Mouse (Mus musculus): ENCODE data around the gene Gm10282.
A peak's percentile ranks its signal among the peaks of the same experiment; 100 is the strongest.

The Gm10282 gene

DNA sequence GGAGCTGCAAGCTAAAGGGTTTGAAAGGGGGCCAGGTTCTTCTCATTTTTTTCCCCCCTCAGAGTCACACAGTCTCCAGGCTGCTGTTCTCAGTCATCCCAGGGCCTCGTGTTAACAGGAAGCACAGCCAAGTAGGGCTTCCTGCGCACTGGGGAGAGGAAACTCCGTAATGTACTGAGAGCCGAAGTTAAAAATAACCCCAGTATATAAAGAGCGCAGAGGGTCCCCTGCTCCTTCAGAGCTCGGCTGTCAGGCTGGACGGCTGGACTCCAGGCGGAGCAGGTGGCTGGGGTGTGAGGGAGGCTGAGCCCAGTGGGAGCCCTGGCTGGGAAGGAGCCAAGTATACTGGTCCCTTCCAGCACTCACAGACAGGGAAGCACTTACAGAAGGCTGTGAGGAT is 9.4 kb downstream of the Gm10282 start:
- DNase-seq = peak; percentile 67

DNA sequence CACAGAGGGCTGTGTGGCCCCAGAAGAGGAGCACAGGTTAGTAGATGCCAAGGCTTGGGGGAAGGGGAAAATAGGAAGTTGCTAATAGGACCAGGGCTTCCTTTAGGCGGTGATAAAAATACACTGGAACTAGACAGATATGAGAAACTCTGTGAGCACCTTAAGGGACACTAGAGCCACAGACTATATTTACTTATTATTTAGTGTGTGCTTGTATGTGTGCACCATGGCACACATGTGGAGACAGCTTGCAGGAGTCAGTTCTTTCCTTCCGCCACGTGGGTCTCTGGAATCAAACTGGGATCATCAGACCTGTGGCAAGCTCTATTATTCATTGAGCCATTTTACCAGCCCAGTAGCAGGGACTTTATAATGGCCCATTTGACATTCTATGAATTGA is 9.9 kb downstream of the Gm10282 start:
- DNase-seq = no peak

DNA sequence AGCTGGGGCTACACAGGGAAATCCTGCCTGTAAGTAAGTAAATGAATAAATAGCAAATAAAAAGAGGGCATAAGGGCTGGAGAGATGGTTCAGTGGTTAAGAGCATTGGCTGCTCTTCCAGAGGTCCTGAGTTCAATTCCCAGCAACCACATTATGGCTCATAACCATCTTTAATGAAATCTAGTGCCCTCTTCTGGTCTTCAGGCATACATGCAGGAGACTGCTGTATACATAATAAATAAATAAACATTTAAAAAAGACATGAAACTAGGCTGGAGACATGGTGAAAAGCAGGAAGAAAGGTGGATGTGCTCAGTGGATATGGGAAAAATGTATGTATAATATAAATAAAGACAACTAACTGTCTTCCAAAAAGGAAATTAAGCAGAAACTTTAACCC is 11.8 kb downstream of the Gm10282 start:
- no peak for DNase-seq

DNA sequence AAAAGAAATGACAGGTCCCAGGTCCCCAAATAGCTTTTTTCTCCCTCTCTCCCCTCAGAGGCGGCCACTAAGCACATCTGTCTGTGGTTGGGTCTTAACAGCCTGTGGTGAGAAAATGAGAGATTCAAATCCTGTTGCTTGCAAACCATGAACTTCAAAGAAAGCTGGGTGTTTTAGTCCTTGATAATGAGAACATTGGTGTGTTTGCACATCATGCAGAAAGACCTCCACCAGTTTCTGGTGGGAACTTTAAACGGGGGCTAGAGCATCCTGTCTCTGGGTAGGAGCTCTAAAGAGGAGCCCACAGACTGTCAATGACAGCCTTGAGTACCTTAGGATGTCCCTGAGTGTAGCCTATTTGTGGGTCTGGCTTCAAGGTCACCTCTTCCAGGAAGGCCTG is 14.0 kb downstream of the Gm10282 start:
- no peak for DNase-seq

DNA sequence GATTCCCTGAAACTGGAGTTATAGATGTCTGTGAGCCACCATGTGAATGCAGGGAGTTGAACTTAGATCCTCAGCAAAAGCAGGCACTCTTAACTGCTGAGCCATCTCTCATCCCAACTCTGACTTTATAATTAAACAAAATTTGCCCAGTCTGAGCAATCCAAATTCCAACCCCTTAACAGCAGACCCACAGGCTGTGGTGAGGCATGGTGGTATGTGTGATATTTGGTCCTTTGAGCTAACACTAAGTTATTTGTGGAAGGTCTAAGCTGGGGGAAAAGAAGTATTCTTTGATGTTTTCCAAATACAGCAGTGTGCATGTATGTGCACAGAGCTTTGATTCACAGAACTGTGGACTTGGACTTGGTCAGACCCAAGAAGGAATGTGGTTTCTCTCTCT is 16.0 kb downstream of the Gm10282 start:
- no peak for DNase-seq

DNA sequence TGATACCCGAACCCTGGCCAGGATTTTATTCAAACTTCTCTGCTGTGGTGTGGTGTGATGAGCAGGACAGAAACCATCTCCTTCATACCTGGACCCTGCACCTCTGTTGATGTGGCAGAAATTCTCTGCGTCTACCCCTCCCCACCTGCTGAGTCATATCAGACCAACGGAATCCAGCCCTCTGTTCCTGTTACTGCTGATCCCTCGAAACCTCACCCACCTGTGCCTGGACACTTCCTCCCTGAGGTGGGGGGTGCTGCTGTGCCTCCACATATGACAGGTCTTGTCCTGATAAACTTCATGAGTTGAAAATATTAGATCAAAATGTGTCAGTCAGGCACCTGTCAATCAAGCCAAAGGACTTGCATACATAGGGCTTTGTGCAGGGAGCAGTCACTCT is 19.8 kb downstream of the Gm10282 start:
- DNase-seq = no peak

DNA sequence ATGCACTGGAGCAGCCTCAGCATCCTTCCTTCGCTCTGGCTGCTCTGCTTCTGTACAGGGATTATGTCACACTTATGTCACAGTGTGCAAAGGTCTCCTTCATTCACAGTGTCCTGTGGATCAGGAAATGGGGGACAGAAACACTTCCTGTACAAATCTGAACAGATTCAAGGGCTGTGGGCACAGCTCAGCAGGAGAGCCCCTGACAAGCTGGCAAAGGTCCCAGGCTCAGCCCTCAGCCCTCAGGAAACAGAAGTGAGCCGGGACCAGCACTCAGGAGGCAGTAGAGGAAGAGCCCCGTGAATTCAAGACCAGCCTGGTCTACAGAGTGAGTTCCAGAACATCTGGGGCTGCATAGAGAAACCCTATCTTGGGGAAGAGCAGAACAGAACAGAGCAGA is 23.4 kb downstream of the Gm10282 start:
- DNase-seq = no peak

DNA sequence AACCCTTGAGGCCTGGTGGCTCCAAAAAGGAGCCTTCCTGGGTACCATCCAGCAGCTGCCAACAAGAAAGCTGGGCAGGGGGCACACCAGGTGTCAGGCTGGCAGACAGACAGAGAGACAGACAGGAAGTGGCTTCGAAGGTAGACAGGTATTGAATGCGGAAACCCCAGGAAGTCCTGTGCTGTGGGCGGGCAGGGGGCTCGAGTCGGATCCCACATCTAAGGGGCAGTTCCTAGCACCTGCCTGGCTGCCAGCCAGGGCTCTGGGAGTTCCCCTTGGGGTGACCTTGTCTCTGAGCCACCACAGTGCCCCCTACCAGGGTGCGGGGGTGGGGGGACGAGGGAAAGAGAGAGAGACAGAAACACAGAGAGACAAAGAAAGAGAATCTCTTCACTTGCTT is 25.9 kb downstream of the Gm10282 start:
- DNase-seq = peak; percentile 92

DNA sequence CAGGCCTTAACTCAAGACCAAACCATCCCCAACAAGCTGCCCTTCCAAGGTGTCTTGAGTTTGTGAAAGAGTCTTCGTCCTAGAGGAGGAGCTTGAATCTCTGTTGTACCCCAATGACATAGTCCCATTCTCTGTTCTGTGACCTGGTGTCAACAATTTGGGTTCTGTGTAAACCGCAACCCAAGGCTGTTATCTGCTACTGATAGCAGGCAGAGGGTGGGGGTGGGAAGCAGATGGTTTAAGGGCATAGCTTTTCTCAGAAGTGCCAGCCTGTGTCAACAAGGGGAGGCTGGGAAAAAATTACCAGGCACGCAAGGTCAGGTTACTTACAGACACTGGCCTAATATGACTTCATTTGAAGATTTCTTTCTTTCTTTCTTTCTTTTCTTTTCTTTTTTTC is 27.8 kb downstream of the Gm10282 start:
- no peak for DNase-seq

DNA sequence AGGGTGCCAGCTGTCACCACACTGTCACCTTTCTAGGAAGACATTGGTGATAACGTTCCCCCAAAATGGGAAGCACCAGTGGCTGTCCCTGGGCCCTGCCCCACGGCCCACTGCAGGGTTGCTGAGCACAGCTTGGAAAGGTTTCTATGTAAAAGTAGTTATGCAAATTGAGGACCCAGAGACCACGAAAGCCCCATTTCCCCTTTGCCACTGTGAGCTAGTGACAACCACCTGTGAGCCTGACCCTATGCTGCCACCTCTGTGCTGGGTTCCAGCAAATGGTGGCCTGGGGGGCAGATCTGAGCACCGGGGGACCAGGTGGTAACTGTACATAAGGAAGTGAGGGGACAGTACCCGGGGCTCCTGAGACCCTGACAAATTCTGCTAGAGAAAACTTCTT is 31.3 kb downstream of the Gm10282 start:
- DNase-seq = peak; percentile 40

DNA sequence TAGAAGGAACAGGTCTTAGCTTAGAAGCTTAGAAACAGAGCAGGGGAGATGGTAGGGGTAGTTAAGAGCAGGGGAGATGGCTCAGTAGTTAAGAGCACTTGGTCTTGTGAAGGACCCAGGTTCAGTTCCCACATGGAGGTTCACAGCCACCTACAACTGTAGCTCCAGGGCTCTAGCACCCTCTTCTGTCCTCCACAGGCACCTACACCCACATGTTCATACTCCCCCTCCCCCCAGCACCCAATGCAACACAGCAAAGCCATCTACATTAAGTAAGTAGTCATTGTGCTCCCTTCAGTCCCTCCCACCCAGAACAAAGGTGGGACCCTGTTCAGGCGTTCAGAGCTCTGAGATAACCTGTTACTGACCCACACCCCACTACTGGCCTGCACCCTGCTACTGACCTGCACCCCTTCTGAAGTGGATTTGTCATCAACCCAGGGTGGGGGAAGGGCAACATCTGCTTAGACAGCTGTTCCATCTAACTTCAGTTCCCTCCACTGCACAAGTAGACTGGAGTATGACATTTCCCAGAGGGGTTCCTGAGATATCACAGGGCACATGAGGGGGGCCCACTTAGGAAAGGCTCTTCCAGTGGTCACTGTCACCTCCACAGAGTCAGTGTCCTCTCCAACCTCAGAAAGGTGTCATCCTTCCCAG is 31.8 kb downstream of the Gm10282 start:
- DNase-seq = peak; percentile 40

DNA sequence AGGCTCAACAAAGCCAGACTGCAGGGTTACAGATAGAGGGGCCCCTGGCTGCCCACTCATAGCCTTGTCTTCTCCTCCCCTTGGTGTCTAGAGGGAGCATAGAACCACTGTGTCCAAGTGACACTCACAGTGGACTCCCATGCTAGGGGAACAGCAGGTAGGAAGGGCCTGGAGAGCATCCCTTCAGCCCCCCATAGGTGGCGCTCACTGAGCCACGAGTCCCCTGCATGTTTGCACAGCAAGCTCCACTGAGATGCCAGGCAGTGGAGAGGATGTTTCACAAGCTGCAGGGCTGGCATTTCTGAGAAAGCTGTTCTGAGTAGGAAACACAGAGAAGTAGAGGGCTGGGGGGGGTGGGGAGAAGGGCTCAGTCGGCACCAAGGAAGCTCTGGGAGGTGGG is 32.7 kb downstream of the Gm10282 start:
- peak; percentile 90 for DNase-seq

DNA sequence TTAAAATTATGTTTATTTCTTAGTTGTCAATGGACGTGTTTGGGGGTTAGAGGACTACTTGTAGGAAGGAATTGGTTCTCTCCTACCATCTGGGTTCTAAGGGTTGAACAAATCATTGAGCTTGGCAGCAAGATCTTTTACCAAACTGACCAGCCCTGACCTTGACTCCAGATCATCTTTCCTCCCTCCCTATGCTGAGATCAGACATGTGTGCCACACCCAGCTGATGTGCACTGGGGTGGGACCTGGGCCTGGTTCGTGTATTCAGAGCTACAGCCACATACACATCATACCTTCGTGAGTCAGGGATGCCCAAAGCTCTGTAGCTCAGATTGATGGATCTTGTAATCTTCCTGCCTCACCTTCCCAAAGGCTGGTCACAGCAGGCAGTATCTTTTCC is 33.4 kb downstream of the Gm10282 start:
- DNase-seq = no peak

DNA sequence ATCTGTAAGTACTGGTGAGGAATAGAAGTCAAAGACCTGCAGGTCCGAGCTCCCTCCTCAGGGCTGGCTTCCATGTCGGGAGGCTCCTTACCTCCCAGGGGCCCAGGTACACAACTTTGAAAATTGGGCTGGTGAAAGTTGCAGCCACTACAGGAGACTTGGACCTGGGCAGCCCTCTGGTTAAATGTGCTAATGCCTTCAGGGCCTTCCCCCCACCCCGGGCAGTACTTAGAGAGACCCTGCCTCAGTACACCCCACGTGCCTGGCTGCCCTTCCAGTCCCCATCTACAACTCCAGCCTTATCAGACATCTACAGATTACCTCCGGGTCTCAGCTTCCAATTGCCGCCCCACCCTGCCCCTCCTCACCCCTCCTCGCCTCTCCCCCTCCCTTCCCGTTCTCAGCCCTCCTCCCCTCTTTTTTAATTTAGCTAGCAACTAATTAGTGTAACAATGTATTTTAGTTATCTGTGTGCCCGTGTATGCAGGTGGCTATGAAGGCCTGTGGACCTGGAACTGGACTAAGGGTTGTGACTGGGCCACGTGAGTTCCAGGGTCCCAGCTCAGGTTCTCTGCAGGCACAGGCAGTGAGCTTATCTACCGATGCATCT is 33.9 kb downstream of the Gm10282 start:
- no peak for DNase-seq

DNA sequence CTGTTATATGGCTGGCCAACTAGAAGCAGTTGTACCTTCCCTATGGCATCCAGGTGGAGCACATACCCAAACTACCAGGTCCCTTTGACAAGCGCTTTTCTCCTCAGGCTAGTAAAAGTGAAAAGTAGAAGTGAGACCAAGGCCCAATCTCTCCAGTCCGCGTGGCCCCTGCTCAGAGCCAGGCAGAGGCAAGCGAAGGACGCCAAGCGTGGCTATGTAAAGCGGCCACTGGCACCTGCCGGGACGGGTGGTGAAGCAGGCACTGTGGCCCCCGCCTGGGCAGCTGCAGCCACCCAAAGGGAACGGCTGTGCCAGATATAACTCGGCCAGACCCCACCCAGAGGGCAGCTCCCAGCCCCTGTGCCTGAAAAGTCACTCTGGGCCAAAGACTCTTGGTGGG is 34.5 kb downstream of the Gm10282 start:
- no peak for DNase-seq

DNA sequence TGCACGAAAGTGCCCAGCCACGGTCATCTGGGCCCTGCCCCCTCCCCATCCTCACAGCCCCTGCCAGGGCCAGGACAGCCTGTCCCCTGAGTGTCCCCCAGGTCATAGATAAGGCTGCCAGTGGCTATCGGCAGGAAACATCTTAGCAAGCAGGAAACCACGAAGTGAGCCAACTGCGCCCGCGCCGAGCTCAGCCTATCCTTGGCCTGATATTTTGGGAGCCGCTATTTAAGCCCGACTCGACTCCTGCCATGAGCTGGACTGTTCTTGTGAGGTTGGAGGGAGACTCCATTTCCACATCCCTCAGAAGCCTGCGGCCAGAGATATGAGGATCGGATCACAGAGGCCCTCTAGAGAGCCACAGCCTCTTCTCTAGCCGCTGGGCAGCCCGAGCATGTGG is 36.7 kb downstream of the Gm10282 start:
- DNase-seq = no peak

DNA sequence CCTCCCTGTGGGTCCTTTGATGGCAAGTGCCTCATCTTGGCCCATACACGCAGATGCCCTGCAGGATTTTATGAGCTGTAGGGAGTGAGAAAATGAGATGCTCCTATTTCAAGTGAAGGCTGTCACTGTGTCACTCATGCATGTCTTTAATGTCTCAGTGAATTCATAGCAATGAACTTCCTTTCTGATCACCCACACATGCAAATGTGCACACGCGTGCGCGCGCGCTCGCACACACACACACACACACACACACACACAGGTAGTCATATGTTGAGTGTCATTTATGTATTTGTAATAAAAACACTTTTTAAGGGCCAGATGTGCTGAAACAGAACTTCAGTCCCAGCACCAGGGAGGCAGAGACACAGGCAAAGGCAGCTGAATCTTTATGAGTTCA is 38.0 kb downstream of the Gm10282 start:
- no peak for DNase-seq

DNA sequence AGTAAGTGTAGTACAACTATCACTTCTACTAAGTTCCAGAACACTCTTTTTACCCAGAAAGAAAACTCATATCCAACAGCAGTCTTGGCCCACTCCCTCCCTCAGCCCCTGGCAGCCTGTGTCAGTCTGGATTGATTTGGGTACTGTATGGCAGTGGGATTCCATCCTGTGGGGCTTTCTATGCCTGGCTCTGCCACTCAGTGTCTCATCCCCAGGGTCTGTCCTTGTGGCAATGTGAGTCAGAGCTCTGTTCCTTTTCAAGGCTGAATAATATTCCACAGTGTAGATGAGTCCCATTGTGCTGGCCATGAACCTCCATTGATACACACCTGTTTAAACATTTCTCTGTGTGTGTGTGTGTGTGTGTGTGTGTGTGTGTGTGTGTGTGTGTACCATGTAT is 38.4 kb downstream of the Gm10282 start:
- DNase-seq = no peak

DNA sequence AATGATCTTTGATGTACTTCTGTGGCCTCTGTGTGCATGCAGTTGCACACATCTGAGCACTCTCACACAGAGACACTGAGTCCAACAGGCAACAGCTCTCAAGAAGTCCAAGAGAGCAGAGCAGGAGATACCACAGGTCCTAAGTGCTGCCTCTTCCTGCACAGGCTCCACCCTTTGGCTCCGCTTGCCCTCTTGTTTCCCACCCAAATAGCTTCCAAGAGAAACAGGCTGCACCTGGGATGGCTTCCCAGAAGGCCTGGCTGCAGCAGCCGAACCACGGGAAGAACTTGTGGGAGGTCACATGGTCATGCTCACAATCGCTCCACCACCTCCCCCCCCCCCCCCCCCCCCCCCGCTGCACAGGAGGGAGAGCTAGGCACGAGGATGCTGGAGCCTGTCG is 39.7 kb downstream of the Gm10282 start:
- no peak for DNase-seq

DNA sequence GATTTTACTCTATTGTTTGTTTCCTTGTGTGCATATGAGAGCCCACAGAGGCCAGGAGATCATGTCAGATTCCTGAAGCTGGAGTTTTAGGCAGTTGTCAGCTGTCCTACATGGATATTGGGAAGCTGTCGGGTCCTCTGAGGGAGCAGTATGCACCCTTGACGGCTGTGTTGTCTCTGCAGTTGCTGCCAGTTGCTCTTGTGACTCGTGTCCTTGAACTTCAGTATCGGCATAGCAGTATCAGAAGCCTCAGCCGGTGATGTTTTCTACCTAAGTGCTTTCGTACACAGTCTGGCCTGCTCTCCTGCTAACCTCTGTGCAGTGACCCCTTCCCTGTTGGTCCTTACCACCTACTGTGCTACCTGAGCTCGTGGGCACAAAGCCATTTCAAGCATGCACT is 41.6 kb downstream of the Gm10282 start:
- DNase-seq = no peak

DNA sequence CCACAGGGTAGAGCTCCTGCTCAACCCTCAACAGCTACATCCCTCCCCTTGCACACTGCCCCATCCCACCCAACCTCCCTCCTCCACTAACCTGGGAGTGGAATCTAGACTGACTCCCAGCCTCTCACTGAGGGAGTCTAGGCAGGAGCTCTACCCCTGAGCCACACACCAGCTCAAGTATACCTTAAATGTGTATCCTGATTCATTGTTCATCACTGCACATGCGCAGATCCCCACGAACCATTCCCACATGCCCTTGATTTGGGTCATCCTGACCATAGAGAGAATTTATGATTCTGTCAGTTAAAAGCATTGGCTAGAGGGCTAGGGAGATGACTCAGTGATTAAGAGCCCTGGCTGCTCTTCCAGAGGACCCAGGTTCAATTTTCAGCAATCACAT is 42.3 kb downstream of the Gm10282 start:
- DNase-seq = no peak

DNA sequence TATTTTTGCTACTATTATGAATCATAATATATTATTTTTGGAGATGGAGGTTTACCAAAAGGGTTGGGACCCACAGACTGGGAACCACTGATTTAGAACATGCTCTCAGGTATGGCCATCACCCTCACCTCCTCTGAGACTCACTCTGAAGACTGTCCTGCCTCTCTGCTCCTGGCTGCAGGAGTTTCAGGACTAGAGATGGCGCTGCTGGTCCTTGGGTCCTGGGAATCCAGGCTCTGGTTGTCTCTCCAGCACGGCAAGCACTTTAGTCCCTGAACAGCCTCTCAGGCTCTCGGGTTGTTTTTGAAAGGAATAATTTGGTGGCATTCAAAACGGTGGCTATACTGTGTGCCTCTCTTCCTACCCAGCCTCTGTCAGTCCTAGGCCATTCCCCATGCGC is 43.2 kb downstream of the Gm10282 start:
- no peak for DNase-seq

DNA sequence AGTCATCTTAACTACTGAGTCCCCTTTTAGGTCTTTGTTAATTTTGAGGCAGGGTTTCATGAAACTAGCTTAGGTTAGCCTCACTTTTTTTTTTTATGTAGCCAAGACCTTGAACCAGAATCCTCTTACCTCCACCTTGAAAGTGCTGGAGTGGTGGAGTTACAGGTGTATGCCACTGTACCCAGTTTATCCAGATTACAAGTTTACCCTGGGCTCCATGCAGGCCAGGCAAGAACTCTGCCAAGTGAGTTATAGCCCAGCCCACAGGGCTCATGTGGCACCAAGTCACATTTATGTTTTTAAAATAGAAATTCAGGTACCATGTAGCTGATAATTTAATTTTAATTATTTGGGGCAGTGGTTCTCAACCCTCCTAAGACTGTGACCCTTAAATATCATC is 43.6 kb downstream of the Gm10282 start:
- no peak for DNase-seq

DNA sequence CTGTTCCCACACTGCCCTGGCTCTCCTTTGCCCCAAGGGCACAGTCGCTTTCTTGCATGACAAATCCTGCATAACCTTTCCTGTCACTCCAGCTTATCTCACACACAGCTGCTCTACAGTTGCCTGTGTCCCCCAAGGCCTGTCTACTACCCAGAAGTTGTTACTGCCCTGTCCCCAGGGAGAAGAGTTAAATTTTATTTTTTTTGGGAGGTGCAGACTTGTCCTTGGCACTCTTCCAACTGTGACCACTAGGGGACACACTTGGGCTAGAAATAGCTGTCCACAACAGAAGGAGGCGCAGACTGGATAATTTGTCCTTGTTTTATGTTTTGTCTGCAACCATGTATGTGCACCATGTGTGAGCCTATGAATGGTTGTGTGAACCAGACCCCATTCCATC is 44.0 kb downstream of the Gm10282 start:
- peak; percentile 83 for DNase-seq

DNA sequence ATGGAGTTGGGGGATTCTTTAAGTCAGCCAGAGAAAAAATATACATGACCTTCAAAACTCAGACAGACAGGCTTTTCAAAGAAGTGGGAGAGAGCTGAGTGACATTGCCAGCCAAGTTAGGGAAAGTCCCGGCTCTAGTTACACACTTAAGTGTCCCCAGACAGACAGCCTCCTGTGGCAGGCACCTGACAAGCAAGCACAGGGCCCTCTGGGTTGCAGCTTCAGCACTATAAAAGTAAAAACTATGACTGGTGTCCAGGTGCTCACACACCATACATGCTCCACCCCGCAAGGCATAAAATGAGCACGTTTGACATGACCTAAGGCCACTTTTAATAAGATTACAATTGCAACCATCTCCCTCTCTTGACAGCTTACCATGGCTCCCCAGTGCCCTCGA is 44.5 kb downstream of the Gm10282 start:
- DNase-seq = no peak

All from thymus, postnatal 14 days (tissue).